Mouse (Mus musculus): ENCODE measurements around the gene Qtrt2. TPM values are rescaled to one million over a fixed set of nuclear protein-coding genes. Genes with fewer than 3 reads are reported as not detected.

Gene Qtrt2
- total RNA-seq, 2 experiments from 2014 or later = 6.7 to 12.5 TPM

- no peak for DNase-seq (ENCODE audit: low spot score)
Measured at GRCm38 (mm10) chr16:43925846-43926245, 763 bp downstream of the Qtrt2 start.

GRCm38 (mm10) chr16:43925001-43925558, 1.5 kb downstream of the Qtrt2 start:
- no peak for DNase-seq (ENCODE audit: low spot score)

- DNase-seq (ENCODE audit: low spot score) = no peak
Measured at GRCm38 (mm10) chr16:43922630-43923029, 4.0 kb downstream of the Qtrt2 start.

- no peak for DNase-seq (ENCODE audit: low spot score)
Measured at GRCm38 (mm10) chr16:43922024-43922423, 4.6 kb downstream of the Qtrt2 start.

GRCm38 (mm10) chr16:43918867-43919266, 7.7 kb downstream of the Qtrt2 start:
- no peak for DNase-seq (ENCODE audit: low spot score)

GRCm38 (mm10) chr16:43908881-43909280, 17.7 kb downstream of the Qtrt2 start:
- DNase-seq (ENCODE audit: low spot score) = no peak

GRCm38 (mm10) chr16:43900571-43900970, 26.0 kb downstream of the Qtrt2 start:
- DNase-seq (ENCODE audit: low spot score) = no peak

GRCm38 (mm10) chr16:43900138-43900537, 26.5 kb downstream of the Qtrt2 start:
- DNase-seq (ENCODE audit: low spot score) = no peak

- no peak for DNase-seq (ENCODE audit: low spot score)
Measured at GRCm38 (mm10) chr16:43894501-43894900, 32.1 kb downstream of the Qtrt2 start.

DNA sequence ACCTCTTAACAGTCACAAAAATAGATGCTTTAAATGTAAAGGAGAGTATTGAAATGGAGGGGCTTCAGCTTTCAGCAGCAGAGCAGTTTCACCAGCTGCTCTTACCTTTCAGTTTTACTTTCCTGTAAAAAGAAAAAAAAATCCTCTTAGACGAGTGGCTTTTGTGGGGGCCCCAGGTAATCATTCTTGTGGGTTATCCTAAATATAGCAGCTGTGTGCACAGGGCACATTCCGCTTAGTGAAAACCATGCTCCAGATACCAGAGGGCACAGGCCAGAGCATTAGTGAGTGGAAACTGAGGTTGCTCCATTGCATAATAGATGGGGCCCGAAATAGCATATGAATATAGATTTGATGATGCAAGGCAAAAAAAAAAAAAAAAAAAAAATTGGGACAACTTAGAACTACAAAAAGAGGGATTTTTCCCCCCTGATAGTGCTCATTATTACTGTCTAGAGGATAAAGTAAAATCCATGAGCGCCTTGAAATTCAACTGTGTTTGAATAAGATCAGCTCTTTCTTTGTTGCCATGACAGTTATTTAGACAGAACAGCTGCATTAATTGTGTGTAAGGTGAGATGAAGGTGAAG, 35.8 kb downstream of the Qtrt2 start:
- no peak for DNase-seq (ENCODE audit: low spot score)

DNA sequence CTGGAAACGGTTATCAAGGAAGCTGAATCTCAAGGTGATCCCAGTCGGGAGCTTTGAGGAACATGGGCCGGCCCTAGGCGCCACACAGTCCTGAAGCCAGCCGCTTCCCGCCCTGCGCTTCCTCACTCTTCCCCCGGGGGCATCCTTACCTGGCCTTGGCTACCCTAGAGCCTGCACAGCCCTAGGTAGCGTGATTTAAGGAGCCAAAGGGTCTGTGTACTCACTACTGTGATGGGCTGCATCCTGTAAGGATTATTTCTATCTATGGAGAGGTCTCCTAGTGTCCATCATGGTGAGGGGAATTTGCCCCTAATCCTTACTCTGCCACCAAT, 36.6 kb downstream of the Qtrt2 start:
- no peak for DNase-seq (ENCODE audit: low spot score)

DNA sequence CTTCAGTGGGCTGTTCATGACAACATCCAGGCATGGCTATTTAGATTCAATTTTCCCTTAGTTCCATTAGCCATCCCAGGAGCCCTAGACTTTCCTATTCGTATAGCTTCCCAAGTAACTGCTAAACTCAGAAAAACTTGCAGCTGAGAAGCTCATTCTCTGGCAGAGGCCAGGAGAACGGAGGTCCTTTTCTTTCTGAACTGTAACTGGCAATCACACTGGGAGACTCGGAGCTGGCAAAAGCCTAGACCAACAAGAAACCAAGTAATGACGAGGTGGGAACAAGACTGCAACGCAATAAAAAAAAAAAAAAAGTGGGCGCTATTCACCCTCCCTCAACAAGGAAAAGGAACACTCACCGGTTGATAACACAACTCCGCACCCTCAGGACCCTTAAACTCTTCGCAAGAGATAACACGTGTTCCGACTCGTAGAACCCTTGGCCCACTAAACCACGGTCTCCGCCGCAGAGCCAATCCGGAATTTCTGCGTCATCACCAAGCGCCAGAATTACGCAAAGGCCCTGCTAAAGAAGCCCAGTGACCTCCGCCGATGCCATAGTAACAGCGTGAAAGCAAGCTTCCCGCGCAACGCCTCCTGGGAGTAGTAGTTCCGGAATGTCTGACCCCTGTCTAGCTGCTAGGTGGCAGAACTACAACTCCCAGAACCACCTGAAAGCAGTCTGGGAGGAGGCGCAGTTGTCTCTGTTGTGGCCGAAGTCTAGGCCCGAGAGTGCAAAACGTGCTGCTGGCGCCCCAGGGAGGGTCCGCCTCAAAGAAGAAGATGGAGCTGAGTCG, 37.2 kb downstream of the Qtrt2 start, which contains the start of gene Ccdc191:
Gene Ccdc191, plus strand, starts transcription at position 593 of the 797 bp plus-strand sequence.
- DNase-seq (ENCODE audit: low spot score) = peak; percentile 100

DNA sequence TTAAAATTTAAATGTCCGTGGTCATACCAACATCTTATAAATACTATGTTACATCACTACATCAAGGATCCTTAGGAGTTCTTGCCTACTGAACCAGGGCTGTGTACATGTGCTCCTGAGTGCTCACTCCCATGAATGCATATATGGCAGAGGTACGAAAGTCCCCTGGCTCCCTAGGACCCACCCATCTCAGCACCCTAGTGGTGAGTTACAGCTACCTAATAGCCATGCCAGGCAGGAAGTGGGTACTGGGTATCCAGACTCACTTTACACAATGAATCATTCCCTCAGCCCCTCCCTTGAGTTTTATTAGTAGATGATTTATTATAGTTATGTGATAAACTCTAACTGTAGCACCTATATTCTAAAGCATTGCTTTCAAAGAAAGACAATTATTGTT, 44.3 kb downstream of the Qtrt2 start:
- no peak for DNase-seq (ENCODE audit: low spot score)

DNA sequence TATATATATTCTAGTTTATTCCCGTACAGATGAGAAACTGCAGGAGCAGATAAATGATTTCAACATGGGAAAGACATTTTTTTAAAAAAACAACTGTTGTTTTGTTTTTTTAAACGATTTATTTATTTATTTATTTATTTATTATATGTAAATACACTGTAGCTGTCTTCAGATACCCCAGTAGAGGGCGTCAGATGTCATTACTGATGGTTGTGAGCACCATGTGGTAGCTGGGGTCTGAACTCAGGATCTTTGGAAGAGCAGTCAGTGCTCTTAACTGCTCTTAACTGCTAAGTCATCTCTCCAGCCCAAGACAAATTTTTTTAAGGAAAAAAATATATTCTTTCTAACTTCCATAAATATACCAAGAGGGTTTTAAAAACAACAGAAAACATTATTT, 45.0 kb downstream of the Qtrt2 start:
- DNase-seq (ENCODE audit: low spot score) = no peak

- no peak for DNase-seq (ENCODE audit: low spot score)
Measured at GRCm38 (mm10) chr16:43879769-43880168, 46.8 kb downstream of the Qtrt2 start.

- no peak for DNase-seq (ENCODE audit: low spot score)
Measured at GRCm38 (mm10) chr16:43871419-43871818, 55.2 kb downstream of the Qtrt2 start.

DNA sequence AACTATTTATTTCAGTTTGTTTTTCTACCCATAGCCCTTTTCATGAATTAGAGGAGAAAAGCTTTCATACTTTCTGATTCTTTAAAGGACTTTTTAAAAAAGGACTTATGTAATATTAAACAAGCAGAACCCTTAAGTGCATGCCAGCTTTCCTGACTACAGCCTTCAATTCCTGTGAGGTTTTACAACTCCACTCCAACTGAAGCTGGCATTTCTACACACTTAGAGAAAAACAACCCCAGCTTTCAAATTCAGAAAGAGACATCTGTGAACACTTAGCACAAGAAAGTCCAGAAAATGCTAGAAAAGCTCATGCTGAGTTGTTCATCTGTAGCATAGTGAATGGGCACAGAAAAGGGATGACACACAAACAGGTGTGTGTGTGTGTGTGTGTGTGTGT, 56.8 kb downstream of the Qtrt2 start:
- DNase-seq (ENCODE audit: low spot score) = no peak

DNA sequence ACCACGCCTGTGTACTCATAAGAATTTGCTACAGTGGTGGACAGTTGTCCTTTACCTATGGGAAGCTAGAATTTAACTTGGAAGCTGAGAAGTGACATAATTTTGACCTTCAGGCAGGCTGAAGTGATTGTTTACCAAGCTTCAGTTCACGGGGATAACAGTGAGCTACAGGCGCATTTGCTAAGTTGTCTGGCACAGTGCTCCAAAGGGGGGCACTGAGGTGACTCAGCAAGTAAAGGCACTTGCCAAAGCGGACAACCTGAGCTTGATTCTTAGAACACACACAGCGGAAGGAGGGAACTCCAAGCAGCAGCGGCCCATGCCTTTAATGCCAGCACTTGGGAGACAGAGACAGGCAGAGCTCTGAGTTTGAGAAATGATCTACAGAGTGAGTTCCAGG, 66.0 kb downstream of the Qtrt2 start:
- DNase-seq (ENCODE audit: low spot score) = no peak

DNA sequence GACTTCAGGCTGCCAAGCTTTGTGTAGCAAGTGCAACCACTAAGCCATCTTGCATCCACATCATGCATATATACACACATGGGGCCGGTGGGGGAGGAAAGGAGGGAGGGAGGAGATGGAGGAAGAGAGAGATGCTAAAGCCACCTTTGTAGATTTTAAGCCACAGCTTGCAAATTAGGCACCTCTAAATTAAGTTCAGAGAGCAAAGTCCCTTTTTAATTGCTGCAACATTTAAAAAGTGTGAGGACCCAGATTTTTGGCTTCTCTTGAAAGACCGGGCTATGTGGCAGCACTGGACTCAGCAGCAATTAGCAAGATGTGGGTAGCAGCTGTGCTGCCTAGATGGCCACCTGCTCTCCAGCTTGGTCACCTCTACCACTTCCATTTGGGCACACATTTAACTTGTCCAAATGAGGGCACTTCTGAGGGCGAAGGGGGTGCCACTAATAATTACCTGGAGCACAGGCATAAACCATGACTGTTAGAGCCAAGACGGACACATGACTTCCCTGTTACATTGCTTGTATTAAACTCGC, 67.6 kb downstream of the Qtrt2 start:
- DNase-seq (ENCODE audit: low spot score) = no peak

DNA sequence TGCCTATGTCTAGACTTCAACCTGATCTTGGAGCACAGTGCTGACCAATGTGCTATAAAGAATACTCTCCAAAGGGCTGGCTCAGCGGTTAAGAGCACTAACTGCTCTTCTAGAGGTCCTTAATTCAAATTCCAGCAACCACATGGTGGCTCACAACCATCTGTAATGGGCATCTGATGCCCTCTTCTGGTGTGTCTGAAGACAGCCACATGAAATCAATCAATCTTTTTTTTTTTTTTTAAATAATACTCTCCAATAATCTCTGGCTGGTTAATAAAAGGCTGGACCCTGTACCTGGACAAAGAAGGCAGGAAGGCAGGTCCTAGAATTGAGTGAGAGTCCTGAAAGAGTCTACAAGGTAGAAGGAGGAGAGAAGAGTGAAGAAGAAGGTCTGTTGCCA, 76.8 kb downstream of the Qtrt2 start:
- no peak for DNase-seq (ENCODE audit: low spot score)

GRCm38 (mm10) chr16:43841236-43841635, 85.4 kb downstream of the Qtrt2 start:
- DNase-seq (ENCODE audit: low spot score) = no peak

DNA sequence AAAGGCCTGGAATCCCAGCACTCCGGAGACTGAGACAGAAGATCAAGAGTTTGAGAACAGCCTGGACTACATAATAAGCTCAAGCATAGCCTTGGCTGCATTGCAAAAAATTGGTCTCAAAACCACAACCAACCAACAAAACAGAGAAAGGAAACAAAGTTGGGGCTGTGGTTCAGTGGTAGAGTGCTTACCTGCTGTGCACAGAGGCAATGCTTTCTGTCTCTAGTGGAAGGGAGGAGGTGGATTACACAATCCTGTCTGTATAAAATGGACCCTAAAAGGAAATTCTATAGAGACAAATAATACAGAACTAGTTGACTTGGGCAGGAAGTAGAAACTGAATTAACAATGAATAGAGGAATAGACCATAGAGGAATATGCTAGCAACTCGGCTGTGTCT, 94.7 kb downstream of the Qtrt2 start:
- DNase-seq (ENCODE audit: low spot score) = no peak

DNA sequence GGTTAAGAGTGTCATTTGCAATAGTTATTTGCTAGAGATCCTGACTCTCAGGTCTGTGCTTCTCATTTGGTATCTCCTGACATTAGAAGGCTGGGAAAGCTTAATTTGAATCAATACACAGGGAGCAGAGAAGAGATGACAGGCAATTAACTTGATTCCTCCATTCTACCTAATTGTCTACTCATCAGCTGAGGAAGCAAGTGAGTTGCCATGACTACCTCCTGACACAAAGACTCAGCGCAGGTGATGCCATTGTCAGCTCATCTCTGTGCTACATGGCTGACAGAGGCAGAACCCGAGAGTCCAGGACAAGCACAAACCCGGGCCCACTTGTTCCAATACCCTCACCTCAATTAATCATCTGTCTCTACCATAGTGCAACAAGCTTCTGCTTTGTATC, 99.1 kb downstream of the Qtrt2 start:
- DNase-seq (ENCODE audit: low spot score) = no peak
